17 mouse cellular contexts compared by ENCODE assay signal in genomic region chr1:46408324-46409115, GRCm38 (mm10). TPM values are rescaled to one million over a fixed set of nuclear protein-coding genes. Genes with fewer than 3 reads are reported as not detected.
A peak's percentile ranks its signal among the peaks of the same experiment; 100 is the strongest.
DNase-seq lines count a peak whose midpoint lies in the region; ATAC-seq lines count a peak whose summit lies in the region.
"Had no signal": no experiment of that assay in that cellular context is flagged by ENCODE, and none has a peak within 500 bp of the region (broad histone marks: within the 10 kb centered on the region; RNA-seq: fewer than 3 reads in every experiment).

No protein-coding gene starts in this region.

- ATAC-seq in midbrain, embryonic 15.5 days (replicated peaks): no peak
- ATAC-seq: intestine, postnatal 0 days had no signal

- intact Hi-C loops in left cerebral cortex, postnatal 25 days (cut with DNase I): no loop called here

- no peak overlapping the region for H3K27ac ChIP-seq in midbrain, embryonic 15.5 days
- H3K27ac ChIP-seq: hindbrain, embryonic 10.5 days; limb, embryonic 10.5 days had no signal

- no peaks in the 10 kb centered on the region for H3K4me1 ChIP-seq in midbrain, embryonic 15.5 days
- H3K4me1 ChIP-seq: hindbrain, embryonic 10.5 days; limb, embryonic 10.5 days had no signal

- no peak overlapping the region for H3K4me3 ChIP-seq in midbrain, embryonic 15.5 days
- H3K4me3 ChIP-seq: hindbrain, embryonic 10.5 days; limb, embryonic 10.5 days had no signal

- H3K9ac ChIP-seq in midbrain, embryonic 15.5 days: no peak overlapping the region

- H3K9me3 ChIP-seq in midbrain, embryonic 15.5 days: no peaks in the 10 kb centered on the region
- H3K9me3 ChIP-seq: hindbrain, embryonic 10.5 days; limb, embryonic 10.5 days had no signal

- H3K36me3 ChIP-seq in midbrain, embryonic 15.5 days (replicated peaks): no peaks in the 10 kb centered on the region
- H3K36me3 ChIP-seq: hindbrain, embryonic 10.5 days; limb, embryonic 10.5 days had no signal

- 88% methylated on average over 6 of the region's 6 CpGs for WGBS in midbrain, embryonic 15.5 days

- no peak overlapping the region for H3K4me2 ChIP-seq in midbrain, embryonic 15.5 days

- peak; percentile 30 for DNase-seq in adrenal gland, adult 8-10 months
- DNase-seq in adrenal gland, postnatal 4 days (ENCODE audit: low spot score in 2 of 2): no peak
- peak; percentile 77 for DNase-seq in 3134 (ENCODE audit: extremely low read depth, insufficient read length, low spot score)
- DNase-seq in adrenal gland, postnatal 36 days: peak; percentile 45 to 47
- DNase-seq in lung, postnatal 25 days (ENCODE audit: low spot score): peak; percentile 76
- no peak for DNase-seq in left cerebral cortex, postnatal 25 days (ENCODE audit: low spot score in 2 of 2)
- no peak for DNase-seq in left cerebral cortex, adult 8-10 months (ENCODE audit: low spot score in 2 of 2)
- DNase-seq: cerebellum, adult 2 months; embryo, embryonic 11 days; midbrain, embryonic 14.5 days; right cerebral cortex, adult 18-20 months; thymus, postnatal 25 days had no signal

- no peaks in the 10 kb centered on the region for H3K27me3 ChIP-seq in midbrain, embryonic 15.5 days (replicated peaks)

RNA-seq across cellular contexts. Expression of gene Dnah7c, which starts 16.9 kb away (rescaled TPM):
- total RNA-seq in adrenal gland, adult 8-10 months (2022): 1 to 10 TPM in 1 of 4 experiments, under 1 TPM in 3; 0.14 to 1.2 (median 0.67) TPM
- total RNA-seq in adrenal gland, postnatal 4 days (2021): under 1 TPM; 0.39 to 0.48 TPM
- under 1 TPM; 0.13 to 0.36 TPM for total RNA-seq in adrenal gland, postnatal 36 days (2021)
- total RNA-seq in left cerebral cortex, postnatal 25 days (2021): 1 to 10 TPM in 1 of 2 experiments, under 1 TPM in 1; 0.62 to 1.1 TPM
- total RNA-seq in left cerebral cortex, adult 8-10 months (2022): under 1 TPM; 0.46 to 0.93 (median 0.61) TPM
- 0.20 and 0.22 TPM in 2 replicates for polyA plus RNA-seq in midbrain, embryonic 15.5 days (2015; fragmentation: Nextera tagmentation; extraction: Ambion mirVana)
- polyA plus RNA-seq: intestine, postnatal 0 days; liver, embryonic 16.5 days had no signal

Comparison
In these comparisons a context has a peak if more than half of its experiments do, and no peak if none do; other contexts are left out.
1. DNase-seq: peak in adrenal gland, adult 8-10 months (single experiment), 3134 (single experiment), adrenal gland, postnatal 36 days (2 of 2) and lung, postnatal 25 days (single experiment); none in adrenal gland, postnatal 4 days (0 of 2), left cerebral cortex, postnatal 25 days (0 of 2) and left cerebral cortex, adult 8-10 months (0 of 2).